Mouse (Mus musculus) heart, embryonic 15.5 days (tissue): ENCODE measurements around the gene Maff. TPM values are rescaled to one million over a fixed set of nuclear protein-coding genes. Genes with fewer than 3 reads are reported as not detected.

Experiments
- ATAC-seq: fragments of 200-750 bp; cut with Nextera tagmentation; replicated peaks from 2 replicates; pipeline ENCODE4 v1.8.0; 2017; ENCODE audit warnings: low read depth, moderate TSS enrichment; ENCODE audit not compliant: insufficient number of reproducible peaks, insufficient read depth, low FRiP score
- H3K27ac ChIP-seq: fragments of 300-500 bp; sonication (generic); 2 replicates; pipeline ENCODE4 v1.5.1; 2015; ENCODE audit warnings: mild to moderate bottlenecking, inconsistent platforms
- H3K27me3 ChIP-seq: fragments of 300-500 bp; sonication (generic); 2 replicates; pipeline ENCODE4 v1.6.1; 2015; ENCODE audit warnings: inconsistent platforms
- H3K36me3 ChIP-seq: fragments of 300-500 bp; sonication (generic); 2 replicates; pipeline ENCODE4 v1.6.1; 2015; ENCODE audit warnings: mild to moderate bottlenecking, inconsistent platforms
- H3K4me1 ChIP-seq: fragments of 300-500 bp; sonication (generic); replicated peaks from 2 replicates; pipeline ENCODE4 v1.6.1; 2015; ENCODE audit warnings: inconsistent platforms
- H3K4me2 ChIP-seq: fragments of 300-500 bp; sonication (generic); 2 replicates; pipeline ENCODE4 v1.6.1; 2015; ENCODE audit warnings: inconsistent platforms, mild to moderate bottlenecking, moderate library complexity
- H3K4me3 ChIP-seq: fragments of 300-500 bp; sonication (generic); 2 replicates; pipeline ENCODE4 v1.5.1; 2015; ENCODE audit warnings: mild to moderate bottlenecking, inconsistent platforms
- H3K9ac ChIP-seq: fragments of 300-500 bp; sonication (generic); 2 replicates; pipeline ENCODE4 v1.6.1; 2015; ENCODE audit warnings: mild to moderate bottlenecking, inconsistent platforms
- H3K9me3 ChIP-seq: fragments of 300-500 bp; sonication (generic); replicated peaks from 2 replicates; pipeline ENCODE4 v1.6.1; 2016; ENCODE audit warnings: inconsistent platforms
- WGBS: fragments of 180-500 bp; shearing (Covaris S2); methylation state at CpG from one replicate; pipeline ENCODE4 v1.1.7; 2015; ENCODE audit warnings: mixed read lengths; 5-methylcytosine and 5-hydroxymethylcytosine counted together
- polyA plus RNA-seq: library from polyadenylated mRNA; unstranded; fragments of >200 nt; fragmentation: Nextera tagmentation; extraction: Ambion mirVana; gene quantifications from 2 replicates; pipeline ENCODE4 v1.2.1, GENCODE M21; 2015

Gene Maff
- polyA plus RNA-seq, 1 experiment from 2014 or later = 3.8 TPM

- ATAC-seq = no peak
- Histone ChIP-seq H3K27me3 (no peaks in the 10 kb centered on the region), H3K27ac (peak overlapping the region; percentile 86), H3K4me3 (no peak overlapping the region), H3K4me1 (peaks cover 83% of the 10 kb centered on the region), H3K9ac (peak overlapping the region; percentile 59; the same call in 1 of the 2 replicates), H3K4me2 (peak overlapping the region; percentile 93), H3K9me3 (no peaks in the 10 kb centered on the region), H3K36me3 (0 out of 2 replicates have a peak, but pooled peaks cover 8% of the 10 kb centered on the region)
- WGBS = 65% methylated on average over 14 of the region's 14 CpGs
Measured at GRCm38 (mm10) chr15:79399231-79400052, 53.0 kb downstream of the Maff start.

DNA sequence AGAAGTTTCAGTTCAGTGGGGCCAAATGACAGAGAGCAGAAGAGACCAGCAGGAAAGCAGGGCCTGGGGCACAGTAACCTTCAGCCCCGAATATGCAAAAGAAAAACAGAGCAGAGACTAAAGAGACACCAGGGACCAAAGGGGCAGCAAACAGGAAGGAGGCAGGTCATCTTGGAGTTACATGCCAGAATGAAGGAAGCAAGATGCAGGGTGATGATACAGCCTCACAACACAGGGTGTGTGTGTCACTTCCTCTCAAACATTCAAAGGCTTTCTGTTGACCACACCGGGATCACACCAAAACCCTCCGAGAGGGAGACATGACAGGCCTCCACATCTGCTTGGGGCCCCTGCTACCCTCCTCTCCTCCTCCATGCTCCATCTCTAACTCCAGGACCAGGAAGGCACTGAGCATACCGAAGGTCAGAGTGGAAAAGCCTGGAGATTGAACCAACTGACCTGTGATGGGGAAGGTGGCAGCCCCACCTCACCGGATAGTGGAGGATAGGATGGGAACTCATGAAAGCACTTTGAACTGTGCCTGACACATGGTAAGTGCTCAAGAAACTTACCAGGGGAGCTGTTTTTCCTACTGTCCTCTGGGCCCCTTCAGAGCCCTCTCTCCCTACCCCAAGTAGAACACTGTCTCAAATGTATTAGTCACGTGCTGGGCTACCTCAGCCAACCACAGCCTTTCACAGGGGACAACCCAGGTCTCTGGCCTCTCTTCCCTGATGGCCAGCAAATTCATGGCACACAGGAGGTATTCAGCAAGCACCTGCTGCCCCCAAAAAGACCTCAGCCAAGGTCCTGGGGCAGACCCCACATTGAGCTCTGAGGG, 53.9 kb downstream of the Maff start:
- H3K27me3 ChIP-seq = no peaks in the 10 kb centered on the region
- WGBS = 38% methylated on average over 6 of the region's 6 CpGs
- no peak for ATAC-seq
- peak overlapping the region; percentile 73 for H3K4me3 ChIP-seq
- H3K4me1 ChIP-seq = peaks cover 74% of the 10 kb centered on the region
- 0 out of 2 replicates have a peak, but pooled peaks cover 8% of the 10 kb centered on the region for H3K36me3 ChIP-seq
- H3K9ac ChIP-seq = peak overlapping the region; percentile 59
- peak overlapping the region; percentile 93 for H3K4me2 ChIP-seq
- peak overlapping the region; percentile 86 for H3K27ac ChIP-seq
- H3K9me3 ChIP-seq = no peaks in the 10 kb centered on the region

GRCm38 (mm10) chr15:79400975-79401365, 54.5 kb downstream of the Maff start:
- Histone ChIP-seq H3K27ac (peak overlapping the region; percentile 86), H3K9me3 (no peaks in the 10 kb centered on the region), H3K27me3 (no peaks in the 10 kb centered on the region), H3K36me3 (0 out of 2 replicates have a peak, but pooled peaks cover 8% of the 10 kb centered on the region), H3K4me1 (peaks cover 68% of the 10 kb centered on the region), H3K4me2 (peak overlapping the region; percentile 93), H3K4me3 (peak overlapping the region; percentile 73), H3K9ac (peak overlapping the region; percentile 59)
- no peak for ATAC-seq
- WGBS = 30% methylated on average over 7 of the region's 7 CpGs

DNA sequence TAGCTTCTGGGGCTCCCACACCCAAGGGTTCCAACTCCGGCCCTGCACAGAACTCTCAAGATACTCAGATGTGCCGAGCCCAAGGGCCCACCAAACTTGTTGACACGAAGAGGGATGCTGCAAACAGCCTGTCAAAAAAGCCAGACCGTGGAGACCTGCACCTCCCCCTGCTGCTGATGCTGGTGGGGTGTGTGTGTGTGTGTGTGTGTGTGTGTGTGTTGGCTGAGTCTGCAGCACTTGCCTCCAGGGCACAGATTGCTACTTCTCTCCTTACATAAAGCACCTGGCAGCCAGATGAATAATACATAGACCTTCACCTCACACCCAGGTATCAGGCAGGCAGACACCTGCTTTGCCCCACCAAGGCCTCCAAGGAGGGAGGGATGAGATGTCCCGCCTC, 55.8 kb downstream of the Maff start:
- peak overlapping the region; percentile 82 for H3K9ac ChIP-seq
- no peaks in the 10 kb centered on the region for H3K27me3 ChIP-seq
- WGBS = 13% methylated on average over 5 of the region's 5 CpGs
- H3K27ac ChIP-seq = peak overlapping the region; percentile 79
- ATAC-seq = no peak
- H3K4me1 ChIP-seq = peaks cover 65% of the 10 kb centered on the region
- H3K4me3 ChIP-seq = peak overlapping the region; percentile 73
- peak overlapping the region; percentile 93 for H3K4me2 ChIP-seq
- H3K9me3 ChIP-seq = no peaks in the 10 kb centered on the region
- 0 out of 2 replicates have a peak, but pooled peaks cover 4% of the 10 kb centered on the region for H3K36me3 ChIP-seq

DNA sequence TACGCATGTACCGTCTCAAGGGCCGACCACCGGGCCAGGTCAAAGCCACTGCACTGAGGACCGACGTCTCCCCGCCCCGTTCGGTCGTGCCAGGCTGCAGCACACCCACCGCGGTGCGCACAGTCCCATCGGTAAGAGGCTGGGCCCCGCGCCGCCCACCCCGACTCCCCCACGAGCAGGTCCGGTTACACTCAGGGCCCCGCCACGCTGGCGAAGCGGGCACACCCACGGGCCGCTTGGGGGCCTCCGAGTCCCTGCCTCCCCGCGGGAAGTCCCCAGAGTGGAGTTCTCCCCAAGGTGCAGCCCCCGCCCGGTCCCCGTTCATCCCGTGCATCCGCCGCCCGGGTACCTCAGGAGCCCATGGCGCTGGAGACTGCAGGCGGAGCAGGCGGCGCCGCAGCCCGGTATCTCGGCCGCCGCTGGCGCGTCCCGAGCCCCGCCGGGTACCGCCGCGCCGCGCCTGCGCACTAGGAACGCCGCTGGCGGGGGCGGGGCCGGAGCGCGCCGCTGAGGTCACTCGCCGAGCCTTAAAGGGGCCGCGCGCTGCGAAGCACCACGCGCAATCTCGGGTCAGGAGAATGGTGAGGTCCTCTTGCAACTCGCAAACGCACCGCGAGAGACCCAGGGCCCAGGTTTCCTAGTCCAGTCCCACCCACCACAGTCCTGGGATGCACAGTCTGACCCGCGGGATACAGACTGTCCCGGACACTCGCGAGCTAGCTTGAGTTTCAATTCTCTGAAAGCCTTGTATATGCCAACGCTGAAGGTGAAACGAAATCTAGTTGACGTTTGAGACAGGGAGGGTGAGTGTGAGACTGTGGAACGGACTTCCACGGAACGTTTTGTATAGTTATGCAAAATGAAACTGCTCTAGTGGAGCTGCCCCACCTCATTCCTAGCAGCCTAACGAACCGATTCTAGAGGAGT, 56.7 kb downstream of the Maff start, which contains the start of gene Tmem184b:
Gene Tmem184b, minus strand, starts transcription at position 734 of the 927 bp plus-strand sequence.
- H3K4me2 ChIP-seq = peak within 1 kb of the TSS; percentile 93
- H3K4me1 ChIP-seq = peaks cover 58% of the 10 kb centered on the region
- no peaks in the 10 kb centered on the region for H3K9me3 ChIP-seq
- H3K27ac ChIP-seq = peak within 1 kb of the TSS; percentile 79
- peak within 1 kb of the TSS; percentile 73 for H3K4me3 ChIP-seq
- ATAC-seq = peak; percentile 89
- WGBS = under 1% methylated on average over 90 of the region's 90 CpGs
- H3K27me3 ChIP-seq = no peaks in the 10 kb centered on the region
- H3K9ac ChIP-seq = peak within 1 kb of the TSS; percentile 82
- H3K36me3 ChIP-seq = no peaks in the 10 kb centered on the region

- H3K9ac ChIP-seq = peak overlapping the region; percentile 82
- no peaks in the 10 kb centered on the region for H3K27me3 ChIP-seq
- H3K4me1 ChIP-seq = peaks cover 58% of the 10 kb centered on the region
- no peaks in the 10 kb centered on the region for H3K9me3 ChIP-seq
- H3K4me2 ChIP-seq = peak overlapping the region; percentile 93
- peak overlapping the region; percentile 79 for H3K27ac ChIP-seq
- 19% methylated on average over 9 of the region's 9 CpGs for WGBS
- no peak for ATAC-seq
- peak overlapping the region; percentile 73 for H3K4me3 ChIP-seq
- no peaks in the 10 kb centered on the region for H3K36me3 ChIP-seq
Measured at GRCm38 (mm10) chr15:79403763-79404210, 57.4 kb downstream of the Maff start.

DNA sequence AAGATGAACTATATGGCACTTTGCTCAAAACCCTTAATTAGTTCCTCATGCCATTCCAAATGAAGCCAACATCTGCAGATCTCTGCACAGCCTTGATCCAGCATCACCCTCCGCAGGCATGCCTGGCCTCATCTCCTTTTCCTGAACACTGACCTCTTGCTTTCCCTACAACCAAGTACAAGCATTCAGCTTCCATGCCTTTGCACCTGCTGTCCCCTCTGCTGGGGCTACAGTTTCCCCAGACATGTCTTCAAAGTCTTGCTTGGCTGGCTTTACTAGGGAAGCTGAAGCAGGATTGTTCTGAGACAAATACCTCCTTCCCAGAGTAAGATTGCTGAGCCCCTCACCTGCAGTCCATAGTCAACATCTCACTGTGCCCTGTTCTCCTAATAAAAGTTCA, 57.9 kb downstream of the Maff start:
- H3K4me1 ChIP-seq = peaks cover 59% of the 10 kb centered on the region

GRCm38 (mm10) chr15:79406564-79406963, 60.1 kb downstream of the Maff start:
- no peaks in the 10 kb centered on the region for H3K9me3 ChIP-seq
- no peaks in the 10 kb centered on the region for H3K27me3 ChIP-seq
- H3K4me2 ChIP-seq = no peak overlapping the region
- H3K36me3 ChIP-seq = no peaks in the 10 kb centered on the region
- no peak for ATAC-seq
- H3K4me3 ChIP-seq = no peak overlapping the region
- no peak overlapping the region for H3K27ac ChIP-seq
- WGBS = 64% methylated on average over 4 of the region's 4 CpGs
- H3K4me1 ChIP-seq = peaks cover 39% of the 10 kb centered on the region
- H3K9ac ChIP-seq = no peak overlapping the region

More for the DNA sequence above, 57.9 kb downstream of the Maff start:
- Histone ChIP-seq H3K9ac (no peak overlapping the region), H3K4me3 (no peak overlapping the region), H3K4me2 (no peak overlapping the region), H3K27me3 (no peaks in the 10 kb centered on the region), H3K36me3 (no peaks in the 10 kb centered on the region), H3K9me3 (no peaks in the 10 kb centered on the region), H3K27ac (no peak overlapping the region)
- 69% methylated on average over 1 of the region's 1 CpGs for WGBS
- no peak for ATAC-seq
